Mouse (Mus musculus) liver, embryonic 14.5 days (tissue): ENCODE results near the gene Cep97. TPM values are rescaled to one million over a fixed set of nuclear protein-coding genes. Genes with fewer than 3 reads are reported as not detected.

Experiments used
- ATAC-seq: fragments of 200-750 bp; cut with Nextera tagmentation; 2 replicates; pipeline ENCODE4 v1.8.0; 2017; ENCODE audit warnings: moderate number of reproducible peaks, mild to moderate bottlenecking, moderate library complexity; ENCODE audit not compliant: insufficient read depth
- DNase-seq, 3 experiments: peaks; one replicate each; pipeline ENCODE4 v3.0.0-alpha.2; 2012 to 2013; ENCODE audit warnings: low read depth in 3 of 3, low spot score in 3 of 3
- H3K27ac ChIP-seq: fragments of 300-500 bp; sonication (generic); 2 replicates; pipeline ENCODE4 v1.5.1; 2014; ENCODE audit warnings: moderate library complexity, mild to moderate bottlenecking, control low read depth, inconsistent platforms
- H3K27me3 ChIP-seq: fragments of 300-500 bp; sonication (generic); 2 replicates; pipeline ENCODE4 v1.6.1; 2014; ENCODE audit warnings: mild to moderate bottlenecking, low read length, moderate library complexity; ENCODE audit not compliant: control insufficient read depth, insufficient read depth
- H3K36me3 ChIP-seq: fragments of 300-500 bp; sonication (generic); replicated peaks from 2 replicates; pipeline ENCODE4 v1.6.1; 2014; ENCODE audit warnings: low read depth; ENCODE audit not compliant: control insufficient read depth, insufficient read depth
- H3K4me1 ChIP-seq, 2 experiments: fragments of 200-500 bp in 1 of 2; fragments of 300-500 bp in 1 of 2; sonication (generic) in 1 of 2; replicated peaks; 2 replicates each; pipeline ENCODE4 v1.6.1; 2012 to 2014; ENCODE audit warnings: antibody characterized with exemption in 1 of 2, inconsistent platforms in 1 of 2, low read length in 1 of 2; ENCODE audit not compliant: control insufficient read depth in 2 of 2, insufficient read depth in 2 of 2
- H3K4me2 ChIP-seq: fragments of 300-500 bp; sonication (generic); 2 replicates; pipeline ENCODE4 v1.6.1; 2014; ENCODE audit warnings: low read depth, mild to moderate bottlenecking, control low read depth, moderate library complexity
- H3K4me3 ChIP-seq, 2 experiments: fragments of 200-500 bp in 1 of 2; fragments of 300-500 bp in 1 of 2; sonication (generic) in 1 of 2; 2 replicates each; pipeline ENCODE4 v1.5.1; 2012 to 2014; ENCODE audit warnings: low read depth in 2 of 2, low read length in 2 of 2, mild to moderate bottlenecking in 2 of 2, control low read depth in 1 of 2, inconsistent platforms in 1 of 2, moderate library complexity in 1 of 2; ENCODE audit not compliant: insufficient read depth in 1 of 2
- H3K9ac ChIP-seq: fragments of 300-500 bp; sonication (generic); replicated peaks from 2 replicates; pipeline ENCODE4 v1.6.1; 2014; ENCODE audit warnings: mild to moderate bottlenecking, control low read depth, moderate library complexity
- H3K9me3 ChIP-seq: fragments of 300-500 bp; sonication (generic); 2 replicates; pipeline ENCODE4 v1.6.1; 2016; ENCODE audit warnings: low read length, mixed read lengths; ENCODE audit not compliant: control insufficient read depth
- CTCF ChIP-seq: IDR thresholded peaks from 2 replicates; pipeline ENCODE4 v1.5.1; 2016; ENCODE audit warnings: antibody characterized with exemption, low read depth, control low read depth
- EP300 ChIP-seq: IDR thresholded peaks from 2 replicates; pipeline ENCODE4 v1.6.1; 2016; ENCODE audit warnings: antibody characterized with exemption, low read depth
- whole genome bisulfite sequencing: fragments of 180-500 bp; shearing (Covaris S2); extraction: QIAGEN DNeasy Blood & Tissue Kit; methylation state at CpG from one replicate; pipeline ENCODE4 v1.1.7; 2014; ENCODE audit not compliant: insufficient replicate concordance; 5-methylcytosine and 5-hydroxymethylcytosine counted together
- polyA plus RNA-seq, 2 experiments: library from polyadenylated mRNA; depleted of rRNA in 1 of 2; stranded (reverse) in 1 of 2; unstranded in 1 of 2; fragments of >200 nt; fragmentation: Nextera tagmentation in 1 of 2; extraction: Ambion mirVana in 1 of 2; gene quantifications; 2 replicates each; pipeline versions ENCODE4 v1.2.1 to v1.2.3; 2012 to 2014

Gene Cep97
- polyA plus RNA-seq, 2 experiments, result 2.0 to 5.4 TPM

GRCm38 (mm10) chr16:55972626-55973201 lies 38.1 kb upstream of the Cep97 start:
- peak overlapping the region; percentile 70 for H3K27ac ChIP-seq
- H3K9ac ChIP-seq, result peak overlapping the region; percentile 98
- H3K27me3 ChIP-seq, result no peaks in the 10 kb centered on the region
- H3K36me3 ChIP-seq, result peaks cover 39% of the 10 kb centered on the region
- H3K4me3 ChIP-seq, result peak overlapping the region; percentile 84 to 97
- DNase-seq (no peak), ATAC-seq (no peak)
- peak overlapping the region; percentile 90 for H3K4me2 ChIP-seq
- H3K9me3 ChIP-seq, result no peaks in the 10 kb centered on the region
- H3K4me1 ChIP-seq, result peaks cover 18% of the 10 kb centered on the region in 2 experiments
- no peak for TF ChIP-seq EP300
- TF ChIP-seq CTCF, result no peak
- 44% methylated on average over 10 of the region's 10 CpGs for WGBS

- TF ChIP-seq EP300 (no peak), CTCF (no peak)
- peaks cover 18 to 21% of the 10 kb centered on the region in 2 experiments for H3K4me1 ChIP-seq
- ATAC-seq (no peak), DNase-seq (no peak)
- 59% methylated on average over 6 of the region's 6 CpGs for WGBS
- H3K4me3 ChIP-seq, result no peak overlapping the region
- H3K36me3 ChIP-seq, result peaks cover 42% of the 10 kb centered on the region
- H3K27me3 ChIP-seq, result no peaks in the 10 kb centered on the region
- H3K4me2 ChIP-seq, result peak overlapping the region; percentile 1; the same call in 1 of the 2 replicates
- H3K9me3 ChIP-seq, result no peaks in the 10 kb centered on the region
- no peak overlapping the region for H3K9ac ChIP-seq
- H3K27ac ChIP-seq, result no peak overlapping the region
Observed at GRCm38 (mm10) chr16:55971735-55972615, 37.3 kb upstream of the Cep97 start.

GRCm38 (mm10) chr16:55970416-55970815 lies 35.8 kb upstream of the Cep97 start:
- ATAC-seq (no peak), DNase-seq (no peak)
- WGBS, result 83% methylated on average over 5 of the region's 5 CpGs
- H3K36me3 ChIP-seq, result peaks cover 42% of the 10 kb centered on the region
- no peak overlapping the region for H3K27ac ChIP-seq
- H3K4me2 ChIP-seq, result no peak overlapping the region
- H3K9me3 ChIP-seq, result no peaks in the 10 kb centered on the region
- peaks cover 9 to 18% of the 10 kb centered on the region in 2 experiments for H3K4me1 ChIP-seq
- H3K27me3 ChIP-seq, result no peaks in the 10 kb centered on the region
- no peak for TF ChIP-seq CTCF
- TF ChIP-seq EP300, result no peak
- H3K4me3 ChIP-seq, result no peak overlapping the region
- H3K9ac ChIP-seq, result no peak overlapping the region

GRCm38 (mm10) chr16:55969147-55969546 lies 34.5 kb upstream of the Cep97 start:
- Histone ChIP-seq H3K36me3 (peaks cover 42% of the 10 kb centered on the region), H3K9me3 (no peaks in the 10 kb centered on the region), H3K9ac (no peak overlapping the region), H3K4me2 (peak overlapping the region; percentile 41), H3K27ac (no peak overlapping the region), H3K4me1 (peaks cover 4 to 15% of the 10 kb centered on the region in 2 experiments), H3K27me3 (no peaks in the 10 kb centered on the region), H3K4me3 (no peak overlapping the region)
- peak in 1 of 3 experiments; percentile 51 for DNase-seq
- 83% methylated on average over 3 of the region's 3 CpGs for WGBS
- no peak for ATAC-seq
- peak; percentile 67 for TF ChIP-seq CTCF
- TF ChIP-seq EP300, result no peak

- Histone ChIP-seq H3K36me3 (peaks cover 41% of the 10 kb centered on the region), H3K27ac (peak overlapping the region; percentile 67), H3K27me3 (no peaks in the 10 kb centered on the region), H3K9ac (peak overlapping the region; percentile 96), H3K4me3 (peak overlapping the region; percentile 93 to 94), H3K4me2 (peak overlapping the region; percentile 77), H3K4me1 (peaks cover 0 to 9% of the 10 kb centered on the region in 2 experiments; a peak in 3 of 4 replicates), H3K9me3 (no peaks in the 10 kb centered on the region)
- no peak for TF ChIP-seq CTCF
- no peak for TF ChIP-seq EP300
- 11% methylated on average over 1 of the region's 1 CpGs for WGBS
- no peak for ATAC-seq
- no peak for DNase-seq
Observed at GRCm38 (mm10) chr16:55967221-55967620, 32.6 kb upstream of the Cep97 start.
